10 mouse cellular contexts compared by ENCODE assay signal in the genomic region with DNA sequence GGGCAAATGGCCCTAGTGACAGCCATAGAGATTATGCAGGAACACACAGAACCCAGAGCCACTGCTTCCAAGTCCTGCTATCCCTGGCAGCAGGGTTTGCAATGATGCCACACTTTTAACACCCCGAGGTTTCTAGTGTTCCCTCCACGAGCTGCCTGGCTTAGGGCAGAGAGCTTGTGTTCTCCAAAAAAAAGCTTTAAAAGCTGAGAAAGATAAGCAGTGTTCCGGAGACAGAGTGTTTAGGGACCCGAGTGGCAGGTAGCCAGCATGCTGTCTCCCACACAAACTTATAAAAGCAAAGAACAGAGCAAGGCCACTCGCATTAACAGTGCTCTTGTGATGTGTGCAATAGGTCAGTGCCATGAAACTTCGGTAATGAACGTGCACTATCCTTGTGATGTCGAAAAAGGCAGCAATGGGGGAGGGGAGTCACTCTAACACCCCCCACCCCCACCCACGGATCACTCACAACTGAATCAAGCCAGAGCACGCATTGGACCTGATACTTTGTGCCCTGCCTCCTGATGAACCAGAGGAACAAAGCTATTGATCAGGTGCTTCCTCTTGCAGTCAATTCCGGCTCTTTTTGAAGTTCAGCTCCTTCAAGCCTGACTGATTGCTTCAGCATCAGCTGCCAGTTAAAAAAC. TPM values are rescaled to one million over a fixed set of nuclear protein-coding genes. Genes with fewer than 3 reads are reported as not detected.
DNase-seq lines count a peak whose midpoint lies in the region; ATAC-seq and TF ChIP-seq lines count a peak whose summit lies in the region.
"Had no signal": no experiment of that assay in that cellular context is flagged by ENCODE, and none has a peak within 500 bp of the region (broad histone marks: within the 10 kb centered on the region; RNA-seq: fewer than 3 reads in every experiment).

No protein-coding gene starts in this region.

- no peak overlapping the region for H3K4me2 ChIP-seq in heart, embryonic 11.5 days
- peak overlapping the region; percentile 98 for H3K4me2 ChIP-seq in heart, embryonic 13.5 days
- peak overlapping the region; percentile 92 for H3K4me2 ChIP-seq in lung, embryonic 15.5 days

- H3K9ac ChIP-seq in heart, embryonic 11.5 days (ENCODE audit: low read depth, low read length), result no peak overlapping the region
- H3K9ac ChIP-seq in MEL (ENCODE audit: control insufficient read depth, low read depth, low read length, poor library complexity, severe bottlenecking), result no peak overlapping the region
- H3K9ac ChIP-seq in heart, embryonic 13.5 days, result peak overlapping the region; percentile 40; the same call in 1 of the 2 replicates
- no peak overlapping the region for H3K9ac ChIP-seq in lung, embryonic 15.5 days

- TF ChIP-seq EP300 in MEL (IDR thresholded peaks at IDR 0.05; ENCODE audit: low read depth in 1 of 2, low read length in 2 of 2), result no peak

- peak; percentile 40 for DNase-seq in heart, adult 8-10 months (ENCODE audit: low spot score)
- DNase-seq in MEL (ENCODE audit: low read depth, low spot score), result peak; percentile 23
- DNase-seq in thymus, postnatal 10 days (ENCODE audit: low spot score in 2 of 2), result no peak
- no peak for DNase-seq in kidney, postnatal 36 days
- no peak for DNase-seq in cerebellum, adult 11 months

- peaks cover 10% of the 10 kb centered on the region for H3K4me1 ChIP-seq in heart, embryonic 11.5 days (ENCODE audit: control insufficient read depth, insufficient read depth, low read length)
- H3K4me1 ChIP-seq in MEL (ENCODE audit: control insufficient read depth in 1 of 2, insufficient read depth in 2 of 2, low read length in 2 of 2), result peaks cover 14 to 39% of the 10 kb centered on the region in 2 experiments
- peaks cover 50% of the 10 kb centered on the region for H3K4me1 ChIP-seq in heart, embryonic 13.5 days
- H3K4me1 ChIP-seq in lung, embryonic 15.5 days, result peaks cover 51% of the 10 kb centered on the region

- H3K4me3 ChIP-seq in heart, embryonic 11.5 days (ENCODE audit: low read depth, low read length), result no peak overlapping the region
- peak overlapping the region in 1 of 2 experiments; percentile 17; a peak in 1 of 4 replicates for H3K4me3 ChIP-seq in MEL (ENCODE audit: control insufficient read depth in 1 of 2, insufficient read depth in 1 of 2, low read depth in 2 of 2, low read length in 2 of 2)
- no peak overlapping the region for H3K4me3 ChIP-seq in heart, embryonic 13.5 days
- H3K4me3 ChIP-seq in lung, embryonic 15.5 days, result peak overlapping the region; percentile 72

- ATAC-seq in heart, embryonic 11.5 days (replicated peaks; ENCODE audit: insufficient number of reproducible peaks, low FRiP score, low TSS enrichment), result no peak
- no peak for ATAC-seq in heart, embryonic 13.5 days (ENCODE audit: extremely low read depth, insufficient number of reproducible peaks, low FRiP score, low TSS enrichment)
- no peak for ATAC-seq in lung, embryonic 15.5 days (ENCODE audit: borderline replicate concordance, extremely low read depth, low FRiP score, low TSS enrichment)

- no peaks in the 10 kb centered on the region; the same call in 1 of the 2 replicates for H3K27me3 ChIP-seq in heart, embryonic 11.5 days (ENCODE audit: control insufficient read depth, insufficient read depth, low read length)
- no peaks in the 10 kb centered on the region for H3K27me3 ChIP-seq in MEL (ENCODE audit: control insufficient read depth in 1 of 2, insufficient read depth in 2 of 2, low read length in 2 of 2)
- H3K27me3 ChIP-seq in heart, embryonic 13.5 days (replicated peaks), result 0 out of 2 replicates have a peak, but pooled peaks cover 2% of the 10 kb centered on the region
- no peaks in the 10 kb centered on the region for H3K27me3 ChIP-seq in lung, embryonic 15.5 days

- 64% methylated on average over 11 of the region's 11 CpGs for WGBS in heart, embryonic 11.5 days (ENCODE audit: insufficient replicate concordance)
- WGBS in heart, embryonic 13.5 days, result 46% methylated on average over 11 of the region's 11 CpGs
- 40% methylated on average over 11 of the region's 11 CpGs for WGBS in lung, embryonic 15.5 days

- no peak for TF ChIP-seq CTCF in MEL (IDR thresholded peaks at IDR 0.05 in 2 of 3, conservative IDR thresholded peaks at IDR 0.05 in 1 of 3; ENCODE audit: control insufficient read depth in 1 of 3, insufficient read depth in 1 of 3, low read depth in 2 of 3, low read length in 3 of 3, poor library complexity in 1 of 3, severe bottlenecking in 1 of 3)

- no peak overlapping the region for H3K27ac ChIP-seq in heart, embryonic 11.5 days (ENCODE audit: low read depth, low read length)
- H3K27ac ChIP-seq in MEL (ENCODE audit: control insufficient read depth, low read depth, low read length), result no peak overlapping the region
- no peak overlapping the region for H3K27ac ChIP-seq in heart, embryonic 13.5 days (replicated peaks)
- H3K27ac ChIP-seq in lung, embryonic 15.5 days, result peak overlapping the region; percentile 20; the same call in 1 of the 2 replicates

- no peaks in the 10 kb centered on the region for H3K36me3 ChIP-seq in heart, embryonic 11.5 days (ENCODE audit: control insufficient read depth, insufficient read depth, low read length)
- H3K36me3 ChIP-seq in MEL (ENCODE audit: control insufficient read depth in 1 of 2, insufficient read depth in 2 of 2, low read length in 2 of 2), result peaks cover 0 to 35% of the 10 kb centered on the region in 2 experiments; a peak in 2 of 4 replicates
- no peaks in the 10 kb centered on the region for H3K36me3 ChIP-seq in heart, embryonic 13.5 days
- no peaks in the 10 kb centered on the region for H3K36me3 ChIP-seq in lung, embryonic 15.5 days

- H3K79me2 ChIP-seq in MEL (ENCODE audit: control insufficient read depth, insufficient read depth, low read length, poor library complexity), result peaks cover 13% of the 10 kb centered on the region

- no peak for TF ChIP-seq POLR2A in MEL (IDR thresholded peaks at IDR 0.05; ENCODE audit: control insufficient read depth in 1 of 2, insufficient read depth in 1 of 2, low read depth in 1 of 2, low read length in 2 of 2, poor library complexity in 1 of 2)

- TF ChIP-seq RAD21 in MEL (IDR thresholded peaks at IDR 0.05; ENCODE audit: low read depth, low read length), result no peak

- H3K9me3 ChIP-seq in heart, embryonic 11.5 days (replicated peaks; ENCODE audit: control insufficient read depth, low read length), result no peaks in the 10 kb centered on the region
- H3K9me3 ChIP-seq in MEL (replicated peaks; ENCODE audit: insufficient read depth, low read length), result no peaks in the 10 kb centered on the region
- H3K9me3 ChIP-seq in heart, embryonic 13.5 days, result no peaks in the 10 kb centered on the region
- H3K9me3 ChIP-seq in lung, embryonic 15.5 days, result no peaks in the 10 kb centered on the region

TF ChIP-seq in MEL, 35 proteins besides CTCF, POLR2A, EP300 and RAD21:
- TF ChIP-seq ZNF384 (IDR thresholded peaks at IDR 0.05; ENCODE audit: low read depth, low read length) (peak; percentile 41; the same call in 1 of the 2 replicates), USF1 (IDR thresholded peaks at IDR 0.05; ENCODE audit: low read depth, low read length) (no peak)

RNA-seq across cellular contexts. Expression of a gene that starts 2.1 kb away (rescaled TPM):
- 100 to 1,000 TPM; 363 to 434 (median 401) TPM for total RNA-seq in heart, adult 8-10 months (2022)
- polyA plus RNA-seq in heart, embryonic 11.5 days (2014; fragmentation: Nextera tagmentation; extraction: Ambion mirVana), result 24.6 and 39.3 TPM in 2 replicates
- total RNA-seq in MEL (2012; rRNA removed), result 116 and 198 TPM in 2 replicates
- polyA plus RNA-seq in MEL (2012; ENCODE audit: insufficient read depth in 1 of 2, insufficient read length in 2 of 2, low read depth in 1 of 2, low replicate concordance in 2 of 2, missing spikeins in 1 of 2), result 100 to 1,000 TPM; 267 to 471 TPM
- polyA plus RNA-seq in heart, embryonic 13.5 days (2015; fragmentation: Nextera tagmentation; extraction: Ambion mirVana), result 70.7 and 71.8 TPM in 2 replicates
- polyA plus RNA-seq in lung, embryonic 15.5 days (2015; fragmentation: Nextera tagmentation; extraction: Ambion mirVana), result 319 and 330 TPM in 2 replicates

RNA-seq across cellular contexts. Expression of a gene that starts 27.2 kb away (rescaled TPM):
- total RNA-seq in heart, adult 8-10 months (2022), result 100 to 1,000 TPM in 2 of 4 experiments, 10 to 100 TPM in 2; 97.0 to 106 (median 99.0) TPM
- 5.4 and 5.7 TPM in 2 replicates for polyA plus RNA-seq in heart, embryonic 11.5 days (2014; fragmentation: Nextera tagmentation; extraction: Ambion mirVana)
- total RNA-seq in MEL (2012; rRNA removed), result 2.6 and 2.8 TPM in 2 replicates
- 1 to 10 TPM in 1 of 2 experiments, not detected in 1; 6.4 TPM for polyA plus RNA-seq in MEL (2012; ENCODE audit: insufficient read depth in 1 of 2, insufficient read length in 2 of 2, low read depth in 1 of 2, low replicate concordance in 2 of 2, missing spikeins in 1 of 2)
- polyA plus RNA-seq in heart, embryonic 13.5 days (2015; fragmentation: Nextera tagmentation; extraction: Ambion mirVana), result 5.1 and 6.8 TPM in 2 replicates
- 2.5 and 2.9 TPM in 2 replicates for polyA plus RNA-seq in lung, embryonic 15.5 days (2015; fragmentation: Nextera tagmentation; extraction: Ambion mirVana)

RNA-seq across cellular contexts. Expression of a gene that starts 45.8 kb away (rescaled TPM):
- 100 to 1,000 TPM; 104 to 124 (median 121) TPM for total RNA-seq in heart, adult 8-10 months (2022)
- 43.6 and 45.7 TPM in 2 replicates for polyA plus RNA-seq in heart, embryonic 11.5 days (2014; fragmentation: Nextera tagmentation; extraction: Ambion mirVana)
- 49.6 and 66.3 TPM in 2 replicates for total RNA-seq in MEL (2012; rRNA removed)
- 10 to 100 TPM in 1 of 2 experiments, not detected in 1; 74.8 TPM for polyA plus RNA-seq in MEL (2012; ENCODE audit: insufficient read depth in 1 of 2, insufficient read length in 2 of 2, low read depth in 1 of 2, low replicate concordance in 2 of 2, missing spikeins in 1 of 2)
- polyA plus RNA-seq in heart, embryonic 13.5 days (2015; fragmentation: Nextera tagmentation; extraction: Ambion mirVana), result 31.7 and 33.6 TPM in 2 replicates
- 48.2 and 49.2 TPM in 2 replicates for polyA plus RNA-seq in lung, embryonic 15.5 days (2015; fragmentation: Nextera tagmentation; extraction: Ambion mirVana)

RNA-seq across cellular contexts. Expression of a gene that starts 46.3 kb away (rescaled TPM):
- 1 to 10 TPM; 1.6 to 3.1 (median 2.3) TPM for total RNA-seq in heart, adult 8-10 months (2022)
- 1.0 and 1.3 TPM in 2 replicates for polyA plus RNA-seq in heart, embryonic 11.5 days (2014; fragmentation: Nextera tagmentation; extraction: Ambion mirVana)
- total RNA-seq in MEL (2012; rRNA removed), result 0.92 and 1.9 TPM in 2 replicates
- polyA plus RNA-seq in MEL (2012; ENCODE audit: insufficient read depth in 1 of 2, insufficient read length in 2 of 2, low read depth in 1 of 2, low replicate concordance in 2 of 2, missing spikeins in 1 of 2), result 1 to 10 TPM in 1 of 2 experiments, not detected in 1; 1.0 TPM
- polyA plus RNA-seq in heart, embryonic 13.5 days (2015; fragmentation: Nextera tagmentation; extraction: Ambion mirVana), result 1.2 and 1.3 TPM in 2 replicates
- polyA plus RNA-seq in lung, embryonic 15.5 days (2015; fragmentation: Nextera tagmentation; extraction: Ambion mirVana), result 1.1 and 1.5 TPM in 2 replicates

RNA-seq across cellular contexts. Expression of a gene that starts 46.3 kb away (rescaled TPM):
- total RNA-seq in heart, adult 8-10 months (2022), result not detected
- not detected in 2 replicates for polyA plus RNA-seq in heart, embryonic 11.5 days (2014; fragmentation: Nextera tagmentation; extraction: Ambion mirVana)
- 0.20 TPM in 1 of 2 replicates, not detected in the other for total RNA-seq in MEL (2012; rRNA removed)
- polyA plus RNA-seq in MEL (2012; ENCODE audit: insufficient read depth in 1 of 2, insufficient read length in 2 of 2, low read depth in 1 of 2, low replicate concordance in 2 of 2, missing spikeins in 1 of 2), result not detected
- not detected in 2 replicates for polyA plus RNA-seq in heart, embryonic 13.5 days (2015; fragmentation: Nextera tagmentation; extraction: Ambion mirVana)
- not detected in 2 replicates for polyA plus RNA-seq in lung, embryonic 15.5 days (2015; fragmentation: Nextera tagmentation; extraction: Ambion mirVana)
- total RNA-seq: hematopoietic stem cell, adult 5-6 weeks had no signal
- polyA plus RNA-seq: neural tube, embryonic 11.5 days had no signal

Comparison
In these comparisons a context has a peak if more than half of its experiments do, and no peak if none do; other contexts are left out.
1. DNase-seq: peak in heart, adult 8-10 months (single experiment) and MEL (single experiment); none in thymus, postnatal 10 days (0 of 2), kidney, postnatal 36 days (0 of 2) and cerebellum, adult 11 months (single experiment).